Mouse (Mus musculus): ENCODE data around the gene Mboat2.

DNA sequence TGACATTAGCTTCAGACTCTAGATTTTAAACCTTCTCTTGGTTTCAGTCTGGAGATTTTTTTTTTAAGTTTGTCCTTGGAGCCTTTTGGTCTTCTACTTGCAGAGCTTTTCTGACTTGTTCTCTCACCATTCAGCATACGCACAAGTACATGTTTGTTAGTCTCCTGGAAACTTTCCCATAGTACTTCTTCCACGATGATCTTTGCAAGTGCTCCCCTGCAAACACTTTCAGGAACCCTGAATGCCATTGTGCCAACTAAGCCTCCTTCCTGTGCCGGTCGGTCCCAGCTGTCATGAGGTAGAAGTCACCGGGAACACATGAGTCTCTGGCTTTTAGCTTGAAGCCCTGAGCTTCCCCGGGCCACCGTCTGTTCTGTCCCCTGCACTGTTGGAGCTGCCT is 79.0 kb downstream of the Mboat2 start:
- no peak for TF ChIP-seq CTCF (IDR thresholded peaks at IDR 0.05; ENCODE audit: control insufficient read depth, insufficient read depth, insufficient replicate concordance, low read depth, low read length)
- no peak for TF ChIP-seq POLR2A (IDR thresholded peaks at IDR 0.05; ENCODE audit: control insufficient read depth, low read depth, low read length)
